Mouse (Mus musculus) liver, embryonic 12.5 days (tissue): ENCODE data around the gene Zmynd10. TPM values are rescaled to one million over a fixed set of nuclear protein-coding genes. Genes with fewer than 3 reads are reported as not detected.
"Not testable (repeated sequence)": the region's sequence is repeated elsewhere in the genome, so short reads cannot be mapped to it uniquely, and the experiment has no call there.

ENCODE experiments used
- ATAC-seq: fragments of 200-750 bp; cut with Nextera tagmentation; 2 replicates; pipeline ENCODE4 v1.8.0; 2017; ENCODE audit warnings: moderate number of reproducible peaks, mild to moderate bottlenecking, moderate library complexity
- H3K27ac ChIP-seq: fragments of 300-500 bp; sonication (generic); 2 replicates; pipeline ENCODE4 v1.5.1; 2016; ENCODE audit warnings: mild to moderate bottlenecking
- H3K27me3 ChIP-seq: fragments of 300-500 bp; sonication (generic); replicated peaks from 2 replicates; pipeline ENCODE4 v1.6.1; 2016; ENCODE audit warnings: mild to moderate bottlenecking, moderate library complexity
- H3K36me3 ChIP-seq: fragments of 300-500 bp; sonication (generic); 2 replicates; pipeline ENCODE4 v1.6.1; 2016; ENCODE audit warnings: mild to moderate bottlenecking, moderate library complexity
- H3K4me1 ChIP-seq: fragments of 300-500 bp; sonication (generic); 2 replicates; pipeline ENCODE4 v1.6.1; 2016
- H3K4me2 ChIP-seq: fragments of 300-500 bp; sonication (generic); 2 replicates; pipeline ENCODE4 v1.6.1; 2016; ENCODE audit warnings: mild to moderate bottlenecking, moderate library complexity
- H3K4me3 ChIP-seq: fragments of 300-500 bp; sonication (generic); 2 replicates; pipeline ENCODE4 v1.5.1; 2016; ENCODE audit warnings: mild to moderate bottlenecking, moderate library complexity
- H3K9ac ChIP-seq: fragments of 300-500 bp; sonication (generic); 2 replicates; pipeline ENCODE4 v1.6.1; 2016; ENCODE audit warnings: mild to moderate bottlenecking, moderate library complexity
- H3K9me3 ChIP-seq: fragments of 300-500 bp; sonication (generic); replicated peaks from 2 replicates; pipeline ENCODE4 v1.6.1; 2016; ENCODE audit warnings: mild to moderate bottlenecking, moderate library complexity
- WGBS: fragments of 180-500 bp; shearing (Covaris S2); methylation state at CpG from one replicate; pipeline ENCODE4 v1.1.7; 2016; ENCODE audit not compliant: insufficient replicate concordance; 5-methylcytosine and 5-hydroxymethylcytosine counted together
- polyA plus RNA-seq: library from polyadenylated mRNA; unstranded; fragments of >200 nt; fragmentation: Nextera tagmentation; extraction: Ambion mirVana; gene quantifications from 2 replicates; pipeline ENCODE4 v1.2.1, GENCODE M21; 2016

Zmynd10 gene
- polyA plus RNA-seq, 1 experiment from 2014 or later: not detected

DNA sequence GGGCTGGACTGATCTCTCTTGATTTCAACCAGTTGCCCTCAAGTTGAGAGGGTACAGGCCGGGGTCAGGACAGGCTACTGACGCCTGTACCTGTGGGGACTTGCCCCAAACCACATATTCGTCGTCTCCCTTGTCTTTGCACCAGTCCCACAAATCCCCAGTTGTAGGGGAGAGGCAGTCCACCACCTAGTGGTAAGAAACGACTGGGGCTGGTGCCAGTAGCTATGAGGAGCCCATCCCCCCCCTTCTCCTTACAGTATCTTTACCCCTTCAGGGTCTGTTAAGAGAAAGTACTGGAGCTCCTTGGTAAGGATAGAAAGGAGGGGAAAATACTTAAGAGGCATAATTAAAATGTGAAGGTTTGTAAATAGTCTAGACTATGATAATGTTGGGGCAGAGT lies 18.5 kb downstream of the Zmynd10 start:
- WGBS: 31% methylated on average over 5 of the region's 5 CpGs
- H3K27me3 ChIP-seq, H3K4me3 ChIP-seq, H3K9ac ChIP-seq, ATAC-seq, H3K9me3 ChIP-seq: not testable (repeated sequence)
- Histone ChIP-seq H3K27ac (peak overlapping the region; percentile 94), H3K36me3 (peaks cover 39% of the 10 kb centered on the region), H3K4me1 (peaks cover 76% of the 10 kb centered on the region), H3K4me2 (peak overlapping the region; percentile 22)

DNA sequence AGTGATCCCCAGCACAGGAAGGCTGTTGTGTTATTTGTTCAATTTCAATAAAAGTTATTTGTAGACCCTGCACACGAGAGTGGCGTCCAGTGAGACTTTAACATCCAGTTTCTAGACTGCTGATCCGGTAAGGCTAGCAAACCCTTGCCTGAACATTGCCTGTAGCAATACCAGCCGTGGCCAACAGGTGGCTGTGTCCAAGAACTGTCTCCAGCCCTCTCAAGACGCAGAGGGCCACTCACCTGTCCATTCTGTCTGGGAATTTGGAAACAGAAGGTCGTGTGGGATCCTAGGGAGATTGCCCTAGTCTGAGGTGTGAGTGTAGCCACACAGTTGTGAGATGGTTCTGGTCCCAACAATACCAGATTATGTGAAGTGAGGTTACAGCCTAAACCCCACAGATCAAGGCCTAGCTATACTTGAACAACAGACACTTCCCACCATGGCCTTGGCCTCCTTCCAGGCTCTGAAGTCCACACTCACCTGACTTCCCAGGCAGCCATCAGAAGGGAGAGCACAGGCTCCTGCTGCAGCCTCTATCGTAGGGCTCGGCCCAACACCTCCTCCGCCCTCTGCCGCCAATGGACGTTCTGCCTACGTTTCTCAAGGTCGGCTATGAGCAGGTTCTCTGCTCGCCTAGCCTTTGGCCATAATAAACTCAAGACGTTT lies 19.1 kb downstream of the Zmynd10 start:
- H3K4me1 ChIP-seq: peaks cover 82% of the 10 kb centered on the region
- H3K9ac ChIP-seq: no peak overlapping the region
- no peaks in the 10 kb centered on the region for H3K9me3 ChIP-seq
- no peaks in the 10 kb centered on the region for H3K27me3 ChIP-seq
- H3K36me3 ChIP-seq: peaks cover 39% of the 10 kb centered on the region
- H3K27ac ChIP-seq: peak overlapping the region; percentile 94
- no peak overlapping the region for H3K4me3 ChIP-seq
- H3K4me2 ChIP-seq: peak overlapping the region; percentile 14
- WGBS: 49% methylated on average over 15 of the region's 15 CpGs
- ATAC-seq: no peak

DNA sequence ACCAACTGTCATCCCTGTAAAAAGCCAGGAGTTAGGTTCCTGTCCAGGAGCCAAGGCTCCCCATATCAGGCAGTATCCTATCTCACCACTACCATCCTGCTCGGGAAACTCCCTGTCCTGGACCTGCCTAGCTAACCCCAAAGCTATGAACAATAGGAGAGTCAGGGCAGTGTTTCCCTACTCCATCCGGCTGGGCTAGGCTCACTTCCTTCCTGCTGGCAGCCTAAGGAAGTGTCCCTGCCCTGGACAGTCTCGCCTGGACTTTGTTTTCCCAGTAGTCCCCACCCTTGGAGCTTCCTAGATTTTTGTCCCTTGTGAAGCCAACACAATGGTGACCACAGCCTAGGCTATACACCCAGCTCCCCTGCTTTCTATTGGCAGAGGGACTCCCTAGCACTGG lies 19.8 kb downstream of the Zmynd10 start:
- Histone ChIP-seq H3K9ac (peak overlapping the region; percentile 31; the same call in 1 of the 2 replicates), H3K4me1 (peaks cover 87% of the 10 kb centered on the region)

DNA sequence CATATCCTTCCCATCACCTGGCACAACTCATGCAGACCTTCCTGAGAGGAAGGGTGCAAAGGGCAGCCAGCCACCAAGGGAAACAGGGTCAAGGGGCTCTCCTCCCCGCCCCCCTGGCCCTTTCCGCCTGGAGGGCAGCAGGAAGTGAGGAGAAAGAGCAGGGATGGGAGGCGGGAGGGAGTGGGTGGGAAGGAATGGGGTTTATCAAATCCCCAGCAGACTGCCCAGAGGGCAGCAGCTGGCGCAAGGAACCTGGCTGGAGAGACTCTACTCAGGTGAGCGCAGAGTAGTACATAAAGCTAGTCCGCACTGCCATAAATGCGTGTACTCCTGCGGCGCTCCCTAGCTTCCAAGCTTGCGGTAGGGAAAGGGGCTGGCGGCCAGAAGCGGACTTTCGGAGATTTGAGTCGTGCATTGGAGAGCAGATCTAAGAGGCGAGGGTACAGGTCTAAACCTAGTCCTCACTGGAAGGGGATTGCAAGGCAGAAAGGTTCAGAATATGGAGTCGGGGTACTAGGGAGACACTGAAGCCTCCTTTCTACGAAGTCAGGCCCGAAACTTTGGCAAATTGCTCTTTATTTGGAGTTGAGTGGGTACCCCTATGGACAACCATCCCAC lies 20.7 kb downstream of the Zmynd10 start, which contains the start of gene Hyal2:
Gene Hyal2, plus strand, starts transcription at position 244 of the 618 bp plus-strand sequence.
- Histone ChIP-seq H3K4me1 (peaks cover 87% of the 10 kb centered on the region), H3K9ac (peak within 1 kb of the TSS; percentile 90), H3K27me3 (no peaks in the 10 kb centered on the region), H3K27ac (peak within 1 kb of the TSS; percentile 94), H3K4me2 (peak within 1 kb of the TSS; percentile 86), H3K4me3 (peak within 1 kb of the TSS; percentile 75), H3K36me3 (peaks cover 42% of the 10 kb centered on the region), H3K9me3 (no peaks in the 10 kb centered on the region)
- ATAC-seq: no peak
- 33% methylated on average over 18 of the region's 18 CpGs for WGBS

More for the DNA sequence above, 19.8 kb downstream of the Zmynd10 start:
- WGBS: 53% methylated on average over 3 of the region's 3 CpGs
- ATAC-seq: no peak
- no peaks in the 10 kb centered on the region for H3K27me3 ChIP-seq
- H3K27ac ChIP-seq: peak overlapping the region; percentile 94
- no peaks in the 10 kb centered on the region for H3K9me3 ChIP-seq
- H3K36me3 ChIP-seq: peaks cover 39% of the 10 kb centered on the region
- H3K4me3 ChIP-seq: peak overlapping the region; percentile 75; the same call in 1 of the 2 replicates
- H3K4me2 ChIP-seq: peak overlapping the region; percentile 86

DNA sequence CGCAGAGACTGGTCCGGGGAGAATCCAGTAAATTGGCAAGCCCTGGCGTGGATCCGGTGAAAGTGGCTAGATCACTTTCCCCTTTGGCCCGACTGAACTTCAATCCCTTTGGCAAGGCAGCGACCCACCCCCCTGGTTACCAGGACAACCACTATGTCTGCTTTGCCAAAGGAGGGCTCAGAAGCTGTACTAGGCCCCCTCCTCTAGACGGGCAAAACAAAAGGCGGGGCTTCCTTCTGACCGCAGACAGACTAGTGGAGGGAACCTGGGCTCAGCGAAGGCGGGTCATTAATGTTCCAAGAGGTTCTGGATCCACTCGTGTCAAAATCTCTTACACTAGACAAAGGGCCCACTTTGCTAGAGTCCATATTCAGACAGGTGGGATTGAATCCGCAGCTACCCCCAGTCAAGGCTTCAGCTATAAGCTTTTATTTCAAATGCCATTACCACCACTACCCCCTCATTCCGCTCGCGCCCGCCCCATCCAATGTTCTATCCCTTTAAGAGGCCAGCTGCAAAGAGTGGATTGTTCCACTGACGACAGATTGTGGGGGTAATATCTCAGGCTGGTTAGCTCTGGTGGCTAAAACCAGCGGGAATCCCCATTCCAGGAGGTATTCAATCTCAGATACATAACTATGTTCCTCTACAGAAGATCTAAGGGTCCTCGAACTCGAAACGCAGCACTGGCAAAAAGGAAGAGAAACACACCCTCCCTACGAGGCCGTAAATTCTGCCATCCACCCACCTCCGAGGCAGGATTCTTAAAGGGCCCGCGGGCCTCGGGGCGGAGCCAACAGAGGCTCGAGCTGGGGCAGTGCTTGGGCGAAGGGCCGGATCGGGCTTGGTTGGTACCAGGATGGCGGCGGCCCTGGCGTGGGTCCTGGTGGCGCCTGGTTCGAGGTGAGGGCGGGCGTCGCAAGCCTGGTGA lies 21.5 kb downstream of the Zmynd10 start:
- peak overlapping the region; percentile 94 for H3K27ac ChIP-seq
- ATAC-seq: peak; percentile 77
- peak overlapping the region; percentile 75 for H3K4me3 ChIP-seq
- H3K4me1 ChIP-seq: peaks cover 91% of the 10 kb centered on the region
- 1% methylated on average over 41 of the region's 41 CpGs for WGBS
- peak overlapping the region; percentile 90 for H3K9ac ChIP-seq
- peak overlapping the region; percentile 86 for H3K4me2 ChIP-seq
- peaks cover 50% of the 10 kb centered on the region for H3K36me3 ChIP-seq
- no peaks in the 10 kb centered on the region for H3K9me3 ChIP-seq
- no peaks in the 10 kb centered on the region for H3K27me3 ChIP-seq

DNA sequence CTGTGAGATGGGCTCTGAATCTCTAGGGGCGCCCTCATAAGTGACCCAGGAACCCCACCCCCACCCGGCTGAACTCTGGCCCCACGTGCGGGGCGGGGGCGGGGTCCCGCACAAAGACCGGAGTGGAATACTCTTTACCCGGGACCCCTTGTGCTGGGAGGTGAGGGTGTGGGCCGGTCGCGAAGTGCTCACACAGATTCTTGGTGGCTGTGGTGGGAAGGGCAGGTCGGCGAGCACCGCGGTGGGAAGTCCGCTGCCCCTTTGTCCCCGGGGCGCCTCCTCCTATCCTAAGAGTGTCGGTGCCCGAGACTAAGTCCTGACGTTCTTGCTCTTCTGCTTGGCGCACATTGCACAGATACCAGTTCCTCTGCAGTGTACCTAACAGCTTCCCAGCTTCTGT lies 22.2 kb downstream of the Zmynd10 start:
- Histone ChIP-seq H3K4me2 (peak overlapping the region; percentile 86), H3K27me3 (no peaks in the 10 kb centered on the region), H3K4me3 (peak overlapping the region; percentile 75), H3K9ac (peak overlapping the region; percentile 90), H3K27ac (peak overlapping the region; percentile 94), H3K9me3 (no peaks in the 10 kb centered on the region), H3K4me1 (peaks cover 85% of the 10 kb centered on the region), H3K36me3 (peaks cover 51% of the 10 kb centered on the region)
- ATAC-seq: peak; percentile 11
- WGBS: under 1% methylated on average over 23 of the region's 23 CpGs

DNA sequence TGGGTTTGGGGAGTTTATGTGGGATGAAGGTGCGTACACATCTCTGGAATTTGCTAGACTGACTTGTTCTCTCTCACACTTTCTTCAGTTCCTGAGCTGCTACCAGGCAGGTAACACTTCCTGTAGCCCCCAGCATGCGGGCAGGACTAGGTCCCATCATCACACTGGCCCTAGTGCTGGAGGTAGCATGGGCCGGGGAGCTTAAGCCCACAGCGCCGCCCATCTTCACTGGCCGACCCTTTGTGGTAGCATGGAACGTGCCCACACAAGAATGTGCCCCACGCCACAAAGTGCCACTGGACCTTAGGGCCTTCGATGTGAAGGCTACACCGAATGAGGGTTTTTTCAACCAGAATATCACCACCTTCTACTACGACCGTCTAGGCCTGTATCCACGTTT lies 22.9 kb downstream of the Zmynd10 start:
- Histone ChIP-seq H3K27ac (peak overlapping the region; percentile 94), H3K9ac (peak overlapping the region; percentile 90), H3K36me3 (peaks cover 44% of the 10 kb centered on the region), H3K4me1 (peaks cover 77% of the 10 kb centered on the region), H3K9me3 (no peaks in the 10 kb centered on the region), H3K4me3 (peak overlapping the region; percentile 75), H3K4me2 (peak overlapping the region; percentile 86), H3K27me3 (no peaks in the 10 kb centered on the region)
- WGBS: 67% methylated on average over 13 of the region's 13 CpGs
- ATAC-seq: no peak

DNA sequence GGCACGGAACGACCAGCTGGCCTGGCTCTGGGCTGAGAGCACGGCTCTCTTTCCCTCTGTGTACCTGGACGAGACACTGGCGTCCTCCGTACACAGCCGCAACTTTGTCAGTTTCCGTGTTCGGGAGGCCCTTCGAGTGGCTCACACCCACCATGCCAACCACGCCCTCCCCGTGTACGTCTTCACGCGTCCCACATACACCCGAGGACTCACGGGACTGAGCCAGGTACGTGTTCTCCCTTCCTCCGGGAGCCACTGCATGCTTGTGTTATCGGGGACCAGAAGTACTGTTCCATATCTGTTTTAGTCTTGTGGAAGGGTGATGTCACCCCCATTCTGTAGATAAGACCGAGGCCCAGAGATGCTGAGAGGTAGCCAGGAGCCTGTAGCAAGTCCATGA lies 23.7 kb downstream of the Zmynd10 start:
- H3K4me1 ChIP-seq: peaks cover 75% of the 10 kb centered on the region
- WGBS: 40% methylated on average over 21 of the region's 21 CpGs
- ATAC-seq: peak; percentile 70
- H3K27ac ChIP-seq: peak overlapping the region; percentile 94
- H3K36me3 ChIP-seq: peaks cover 38% of the 10 kb centered on the region
- peak overlapping the region; percentile 86 for H3K4me2 ChIP-seq
- H3K9ac ChIP-seq: peak overlapping the region; percentile 90
- H3K4me3 ChIP-seq: peak overlapping the region; percentile 75
- no peaks in the 10 kb centered on the region for H3K27me3 ChIP-seq
- H3K9me3 ChIP-seq: no peaks in the 10 kb centered on the region

DNA sequence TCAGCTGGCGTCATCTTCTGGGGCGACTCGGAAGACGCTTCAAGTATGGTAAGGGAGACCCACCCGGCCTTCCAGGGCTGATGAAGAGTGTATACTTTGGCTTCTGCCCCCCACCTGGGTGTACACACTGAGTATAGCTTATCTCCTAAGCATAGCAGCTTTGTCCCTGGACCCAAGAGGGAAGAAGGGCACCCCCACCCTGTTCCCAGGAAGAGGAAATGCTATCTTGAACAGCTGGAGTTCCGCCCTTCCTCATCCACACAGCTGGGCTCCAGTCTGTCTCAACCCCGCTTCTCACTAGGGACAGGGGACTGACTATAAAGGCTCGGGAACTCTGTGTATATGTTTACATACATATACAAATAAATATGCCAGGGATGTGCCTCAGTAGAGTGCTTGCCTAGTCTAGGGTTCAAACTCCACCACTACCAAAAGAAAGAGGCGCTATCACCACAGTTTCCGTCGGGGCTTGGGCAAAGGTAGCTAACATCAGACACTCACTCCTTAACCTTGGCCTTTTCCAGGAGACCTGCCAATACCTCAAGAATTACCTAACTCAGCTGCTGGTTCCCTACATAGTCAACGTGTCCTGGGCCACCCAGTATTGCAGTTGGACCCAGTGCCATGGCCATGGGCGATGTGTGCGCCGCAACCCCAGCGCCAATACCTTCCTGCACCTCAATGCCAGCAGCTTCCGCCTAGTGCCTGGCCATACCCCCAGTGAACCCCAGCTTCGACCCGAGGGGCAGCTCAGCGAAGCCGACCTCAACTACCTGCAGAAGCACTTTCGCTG lies 24.6 kb downstream of the Zmynd10 start:
- Histone ChIP-seq H3K27ac (peak overlapping the region; percentile 94), H3K4me2 (peak overlapping the region; percentile 86), H3K4me3 (peak overlapping the region; percentile 75), H3K27me3 (no peaks in the 10 kb centered on the region), H3K4me1 (peaks cover 75% of the 10 kb centered on the region), H3K36me3 (peaks cover 38% of the 10 kb centered on the region), H3K9ac (peak overlapping the region; percentile 90), H3K9me3 (no peaks in the 10 kb centered on the region)
- WGBS: 79% methylated on average over 22 of the region's 22 CpGs
- ATAC-seq: peak; percentile 48

DNA sequence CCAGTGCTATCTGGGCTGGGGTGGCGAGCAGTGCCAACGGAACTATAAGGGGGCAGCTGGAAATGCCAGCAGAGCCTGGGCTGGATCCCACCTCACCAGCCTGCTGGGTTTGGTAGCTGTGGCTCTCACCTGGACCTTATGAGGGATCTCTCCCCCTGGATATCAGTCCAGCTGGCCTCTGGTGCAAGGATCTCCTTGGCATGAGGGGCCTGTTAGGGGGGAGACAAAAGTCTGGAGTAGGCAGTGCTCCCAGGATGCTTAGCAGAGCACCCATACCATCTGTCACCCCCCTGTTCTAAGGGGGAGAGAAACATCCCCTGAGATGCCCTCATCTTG lies 25.2 kb downstream of the Zmynd10 start:
- H3K9ac ChIP-seq: peak overlapping the region; percentile 90
- peaks cover 38% of the 10 kb centered on the region for H3K36me3 ChIP-seq
- H3K27ac ChIP-seq: peak overlapping the region; percentile 94
- H3K9me3 ChIP-seq: no peaks in the 10 kb centered on the region
- H3K4me3 ChIP-seq: no peak overlapping the region
- no peak for ATAC-seq
- H3K4me2 ChIP-seq: peak overlapping the region; percentile 86
- peaks cover 75% of the 10 kb centered on the region for H3K4me1 ChIP-seq
- no peaks in the 10 kb centered on the region for H3K27me3 ChIP-seq
- 94% methylated on average over 2 of the region's 2 CpGs for WGBS

DNA sequence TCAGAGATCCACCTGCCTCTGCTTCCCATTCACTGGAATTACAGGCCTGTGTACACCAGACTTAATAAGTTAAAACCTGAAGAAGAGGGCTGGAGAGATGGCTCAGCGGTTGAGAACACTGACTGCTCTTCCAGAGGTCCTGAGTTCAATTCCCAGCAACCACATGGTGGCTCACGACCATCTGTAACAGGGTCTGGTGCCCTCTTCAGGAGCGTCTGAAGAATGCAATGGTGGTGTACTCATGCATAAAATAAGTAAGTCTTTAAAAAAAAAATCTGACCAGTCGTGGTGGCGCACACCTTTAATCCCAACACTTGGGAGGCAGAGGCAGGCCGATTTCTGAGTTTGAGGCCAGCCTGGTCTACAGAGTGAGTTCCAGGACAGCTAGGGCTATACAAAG lies 26.7 kb downstream of the Zmynd10 start:
- H3K9me3 ChIP-seq, H3K4me2 ChIP-seq, H3K27me3 ChIP-seq, ATAC-seq, H3K9ac ChIP-seq, H3K4me3 ChIP-seq: not testable (repeated sequence)
- Histone ChIP-seq H3K4me1 (peaks cover 72% of the 10 kb centered on the region), H3K36me3 (peaks cover 38% of the 10 kb centered on the region), H3K27ac (peak overlapping the region; percentile 94; the same call in 1 of the 2 replicates)
- 77% methylated on average over 6 of the region's 6 CpGs for WGBS
